8 mouse cellular contexts compared by ENCODE assay signal in the genomic region with DNA sequence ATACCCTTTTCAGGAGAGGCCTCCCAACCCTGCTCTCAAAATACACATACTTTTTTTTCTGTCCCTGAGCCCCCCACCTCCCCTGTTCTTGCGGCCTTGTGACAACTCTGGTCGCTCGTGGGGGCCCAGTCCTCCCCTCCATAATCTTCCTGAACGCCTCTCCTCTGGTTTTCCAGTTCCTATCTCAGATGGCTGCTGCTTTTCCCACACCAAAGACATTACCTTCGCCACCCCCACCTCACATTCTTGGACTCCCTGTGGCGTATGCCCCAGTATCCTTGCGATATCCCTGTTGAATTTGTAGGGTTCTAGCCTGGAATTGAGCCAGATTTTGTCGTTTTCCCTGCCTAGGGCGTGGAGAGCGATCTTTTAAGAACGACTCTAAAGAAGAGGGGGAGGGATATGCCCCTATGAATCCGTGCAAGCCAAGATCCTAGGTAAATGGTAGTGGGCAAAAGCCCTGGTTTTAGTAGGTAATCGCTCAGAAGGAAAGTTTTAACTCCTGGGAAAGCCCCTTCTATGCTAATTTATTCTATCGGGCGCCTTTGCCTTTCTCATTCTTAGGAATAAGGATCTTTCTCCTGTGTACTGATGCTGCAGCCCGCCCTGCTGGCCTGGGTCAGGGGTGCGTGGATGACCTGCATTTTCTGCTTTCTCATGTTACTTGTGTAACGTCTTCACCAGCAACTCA. TPM values are rescaled to one million over a fixed set of nuclear protein-coding genes. Genes with fewer than 3 reads are reported as not detected.
DNase-seq lines count a peak whose midpoint lies in the region; ATAC-seq and TF ChIP-seq lines count a peak whose summit lies in the region.

No protein-coding gene starts in this region.

- H3K4me3 ChIP-seq in forebrain, embryonic 13.5 days: peak overlapping the region; percentile 73
- H3K4me3 ChIP-seq in hindbrain, embryonic 12.5 days: peak overlapping the region; percentile 93
- peak overlapping the region; percentile 88 for H3K4me3 ChIP-seq in spleen, adult 2 months (ENCODE audit: extremely low read depth, insufficient read depth, insufficient read length)

- TF ChIP-seq POLR2A in spleen, adult 2 months (IDR thresholded peaks at IDR 0.05; ENCODE audit: low read depth, low read length): no peak

- H3K9me3 ChIP-seq in forebrain, embryonic 13.5 days (replicated peaks): no peaks in the 10 kb centered on the region
- no peaks in the 10 kb centered on the region for H3K9me3 ChIP-seq in hindbrain, embryonic 12.5 days (replicated peaks)

- WGBS in forebrain, embryonic 13.5 days: under 1% methylated on average over 18 of the region's 18 CpGs
- under 1% methylated on average over 18 of the region's 18 CpGs for WGBS in hindbrain, embryonic 12.5 days
- WGBS in spleen, adult 2 months: 1% methylated on average over 18 of the region's 18 CpGs

- peak overlapping the region; percentile 99 for H3K27ac ChIP-seq in forebrain, embryonic 13.5 days
- H3K27ac ChIP-seq in hindbrain, embryonic 12.5 days: peak overlapping the region; percentile 99
- H3K27ac ChIP-seq in spleen, adult 2 months (ENCODE audit: insufficient read depth, low read length): peak overlapping the region; percentile 99

- H3K36me3 ChIP-seq in forebrain, embryonic 13.5 days (ENCODE audit: poor library complexity, severe bottlenecking): no peaks in the 10 kb centered on the region
- no peaks in the 10 kb centered on the region for H3K36me3 ChIP-seq in hindbrain, embryonic 12.5 days
- H3K36me3 ChIP-seq in spleen, adult 2 months (ENCODE audit: control insufficient read depth, insufficient read depth, low read length): no peaks in the 10 kb centered on the region

- H3K27me3 ChIP-seq in forebrain, embryonic 13.5 days: no peaks in the 10 kb centered on the region
- H3K27me3 ChIP-seq in hindbrain, embryonic 12.5 days: no peaks in the 10 kb centered on the region
- H3K27me3 ChIP-seq in spleen, adult 2 months (ENCODE audit: control insufficient read depth, insufficient read depth, low read length): no peaks in the 10 kb centered on the region

- H3K9ac ChIP-seq in forebrain, embryonic 13.5 days: peak overlapping the region; percentile 94
- H3K9ac ChIP-seq in hindbrain, embryonic 12.5 days: peak overlapping the region; percentile 98

- TF ChIP-seq CTCF in spleen, adult 2 months (IDR thresholded peaks at IDR 0.05; ENCODE audit: extremely low read depth, insufficient read depth, insufficient read length, insufficient replicate concordance): no peak

- peaks cover 60% of the 10 kb centered on the region for H3K4me1 ChIP-seq in forebrain, embryonic 13.5 days
- H3K4me1 ChIP-seq in hindbrain, embryonic 12.5 days: peaks cover 44% of the 10 kb centered on the region
- H3K4me1 ChIP-seq in spleen, adult 2 months (ENCODE audit: control insufficient read depth, insufficient read depth, insufficient read length): peaks cover 7% of the 10 kb centered on the region

- DNase-seq in CD4-positive, CD25-positive, alpha-beta regulatory T cell, adult 2 months (ENCODE audit: low read depth, low spot score): peak; percentile 25
- peak; percentile 18 for DNase-seq in c-Kit-positive CD71-negative TER-119-negative erythroid progenitor cells, embryonic 14.5 days (ENCODE audit: low read depth)
- peak; percentile 32 to 63 for DNase-seq in left cerebral cortex, postnatal 14 days (ENCODE audit: low spot score in 2 of 2)
- DNase-seq in mesoderm, embryonic 11.5 days (ENCODE audit: low read depth, low spot score): peak; percentile 34
- DNase-seq in spleen, adult 2 months (ENCODE audit: low read depth in 1 of 2, low spot score in 2 of 2): peak in 1 of 2 experiments; percentile 9

- H3K4me2 ChIP-seq in forebrain, embryonic 13.5 days: peak overlapping the region; percentile 93
- peak overlapping the region; percentile 94 for H3K4me2 ChIP-seq in hindbrain, embryonic 12.5 days (replicated peaks)

- intact Hi-C loops in left cerebral cortex, postnatal 14 days (cut with DNase I): no loop called here

- no peak for ATAC-seq in CD4-positive, CD25-positive, alpha-beta regulatory T cell, adult 4 months
- no peak for ATAC-seq in forebrain, embryonic 13.5 days
- ATAC-seq in hindbrain, embryonic 12.5 days (ENCODE audit: low FRiP score): no peak

RNA-seq across cellular contexts. Expression of a gene that starts 1.0 kb away (rescaled TPM):
- polyA plus RNA-seq in CD4-positive, CD25-positive, alpha-beta regulatory T cell, adult 4 months (2017; shearing (Covaris generic)): 10 to 100 TPM; 31.9 to 37.2 TPM
- 56.9 and 63.3 TPM in 2 replicates for polyA plus RNA-seq in forebrain, embryonic 13.5 days (2015; fragmentation: Nextera tagmentation; extraction: Ambion mirVana)
- 67.1 and 74.1 TPM in 2 replicates for polyA plus RNA-seq in hindbrain, embryonic 12.5 days (2016; fragmentation: Nextera tagmentation; extraction: Ambion mirVana)
- 100 to 1,000 TPM; 131 TPM for total RNA-seq in left cerebral cortex, postnatal 14 days (2021)
- polyA plus RNA-seq in spleen, adult 2 months (2012; rRNA removed): 22.4 and 22.5 TPM in 2 replicates

RNA-seq across cellular contexts. Expression of a gene that starts 32.2 kb away (rescaled TPM):
- 100 to 1,000 TPM in 1 of 2 experiments, 10 to 100 TPM in 1; 76.7 to 104 TPM for polyA plus RNA-seq in CD4-positive, CD25-positive, alpha-beta regulatory T cell, adult 4 months (2017; shearing (Covaris generic))
- 62.9 and 63.2 TPM in 2 replicates for polyA plus RNA-seq in forebrain, embryonic 13.5 days (2015; fragmentation: Nextera tagmentation; extraction: Ambion mirVana)
- 56.6 and 63.3 TPM in 2 replicates for polyA plus RNA-seq in hindbrain, embryonic 12.5 days (2016; fragmentation: Nextera tagmentation; extraction: Ambion mirVana)
- 10 to 100 TPM; 29.2 to 29.7 TPM for total RNA-seq in left cerebral cortex, postnatal 14 days (2021)
- 4.8 and 5.8 TPM in 2 replicates for polyA plus RNA-seq in spleen, adult 2 months (2012; rRNA removed)
